Mouse (Mus musculus): Measurements from ENCODE around the gene Scgb2b17. TPM values are rescaled to one million over a fixed set of nuclear protein-coding genes. Genes with fewer than 3 reads are reported as not detected.
"Not testable (repeated sequence)": the region's sequence is repeated elsewhere in the genome, so short reads cannot be mapped to it uniquely, and the experiment has no call there.

Scgb2b17 gene
- polyA plus RNA-seq (2012; rRNA removed) = not detected in 2 replicates

DNA sequence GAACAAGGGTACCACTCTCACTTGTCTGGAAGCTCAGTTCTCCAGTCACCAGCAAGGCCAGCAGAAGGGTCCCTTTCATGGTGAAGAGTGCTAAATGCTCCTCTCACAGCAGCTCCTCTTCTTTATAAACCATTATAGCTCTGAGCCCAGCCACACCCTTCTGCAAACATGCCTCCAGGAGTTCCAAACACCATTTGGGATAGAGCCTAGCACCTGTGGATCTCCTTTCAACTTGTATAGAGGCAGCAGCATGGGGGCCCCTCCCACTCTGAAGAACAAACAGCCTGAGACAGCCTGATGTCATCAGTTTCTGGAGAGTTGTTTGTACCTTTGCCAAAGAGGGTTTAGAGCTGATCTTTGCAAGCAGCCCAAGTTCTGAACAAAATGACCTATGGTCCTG, at the start of gene Scgb2b17:
Gene Scgb2b17 (minus strand): TSS at position 101 of the 400 bp plus-strand sequence.
- DNase-seq (ENCODE audit: low spot score) = not testable (repeated sequence)

DNA sequence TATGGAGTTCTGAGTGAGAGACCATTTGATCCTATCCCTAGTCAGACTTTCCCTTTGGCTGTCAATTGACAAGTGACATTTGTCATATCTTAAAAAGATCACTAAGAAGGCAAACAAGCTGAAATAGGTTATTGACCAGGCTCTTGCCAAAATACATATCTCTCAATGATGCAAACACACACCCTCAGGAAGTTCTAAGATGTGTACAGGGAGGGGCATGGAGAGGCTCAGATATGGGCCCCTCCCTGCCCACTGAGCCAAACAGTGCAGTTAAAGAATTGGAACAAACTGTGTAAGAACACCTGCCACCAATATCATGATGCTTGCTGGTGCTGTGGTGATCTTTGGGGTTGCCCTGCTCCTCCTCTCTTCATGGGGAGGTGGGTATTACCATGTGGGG, 6.8 kb upstream of the Scgb2b17 start, which contains the start of gene Scgb1b17:
Gene Scgb1b17 (plus strand): TSS at position 301 of the 400 bp plus-strand sequence.
- DNase-seq (ENCODE audit: low spot score) = not testable (repeated sequence)

Other genes with a start within 250 kb of the Scgb2b17 start
- gene Scgb2b15, start 226.9 kb downstream of the Scgb2b17 start, polyA plus RNA-seq (2012; rRNA removed) = not detected in 2 replicates
- not detected in 2 replicates for gene Scgb1b15, start 220.0 kb downstream of the Scgb2b17 start, polyA plus RNA-seq (2012; rRNA removed)
- gene Scgb1b17, start 6.9 kb upstream of the Scgb2b17 start, polyA plus RNA-seq (2012; rRNA removed) = not detected in 2 replicates
- gene Scgb2b18, start 117.3 kb upstream of the Scgb2b17 start, polyA plus RNA-seq (2012; rRNA removed) = not detected in 2 replicates
- gene Scgb1b18, start 129.0 kb upstream of the Scgb2b17 start, polyA plus RNA-seq (2012; rRNA removed) = not detected in 2 replicates
- not detected in 2 replicates for gene Scgb2b19, start 223.8 kb upstream of the Scgb2b17 start, polyA plus RNA-seq (2012; rRNA removed)
- not detected in 2 replicates for gene Scgb1b19, start 230.7 kb upstream of the Scgb2b17 start, polyA plus RNA-seq (2012; rRNA removed)

Data from urinary bladder, adult 2 months (tissue).